Mouse (Mus musculus) embryonic facial prominence, embryonic 11.5 days (tissue): ENCODE results near the gene Ptpn11. TPM values are rescaled to one million over a fixed set of nuclear protein-coding genes. Genes with fewer than 3 reads are reported as not detected.

Source experiments
- ATAC-seq: fragments of 200-750 bp; cut with Nextera tagmentation; replicated peaks from 2 replicates; pipeline ENCODE4 v1.8.0; 2017; ENCODE audit warnings: low read depth; ENCODE audit not compliant: insufficient number of reproducible peaks, low FRiP score, low TSS enrichment
- DNase-seq: peaks from one replicate; pipeline ENCODE4 v3.0.0-alpha.2; 2015; ENCODE audit warnings: low spot score
- H3K27ac ChIP-seq: fragments of 300-500 bp; sonication (generic); replicated peaks from 2 replicates; pipeline ENCODE4 v1.5.1; 2014; ENCODE audit warnings: mild to moderate bottlenecking, low read depth, low read length, control low read depth
- H3K27me3 ChIP-seq: fragments of 300-500 bp; sonication (generic); 2 replicates; pipeline ENCODE4 v1.6.1; 2014; ENCODE audit warnings: mild to moderate bottlenecking, low read length, moderate library complexity, mixed read lengths; ENCODE audit not compliant: control insufficient read depth, insufficient read depth
- H3K36me3 ChIP-seq: fragments of 300-500 bp; sonication (generic); replicated peaks from 2 replicates; pipeline ENCODE4 v1.6.1; 2014; ENCODE audit warnings: low read depth, mild to moderate bottlenecking, low read length, moderate library complexity, mixed read lengths; ENCODE audit not compliant: control insufficient read depth, insufficient read depth
- H3K4me1 ChIP-seq: fragments of 300-500 bp; sonication (generic); 2 replicates; pipeline ENCODE4 v1.6.1; 2014; ENCODE audit warnings: low read length, mixed read lengths; ENCODE audit not compliant: control insufficient read depth, insufficient read depth
- H3K4me2 ChIP-seq: fragments of 300-500 bp; sonication (generic); 2 replicates; pipeline ENCODE4 v1.6.1; 2014; ENCODE audit warnings: low read depth, mild to moderate bottlenecking, control low read depth, low read length, moderate library complexity
- H3K4me3 ChIP-seq: fragments of 300-500 bp; sonication (generic); 2 replicates; pipeline ENCODE4 v1.5.1; 2014; ENCODE audit warnings: low read depth, low read length, control low read depth
- H3K9ac ChIP-seq: fragments of 300-500 bp; sonication (generic); replicated peaks from 2 replicates; pipeline ENCODE4 v1.6.1; 2014; ENCODE audit warnings: mild to moderate bottlenecking, control low read depth, low read length
- H3K9me3 ChIP-seq: fragments of 300-500 bp; sonication (generic); replicated peaks from 2 replicates; pipeline ENCODE4 v1.6.1; 2016; ENCODE audit warnings: mild to moderate bottlenecking, low read length, inconsistent platforms, mixed read lengths; ENCODE audit not compliant: control insufficient read depth
- WGBS: fragments of 180-500 bp; shearing (Covaris S2); extraction: QIAGEN DNeasy Blood & Tissue Kit; methylation state at CpG from one replicate; pipeline ENCODE4 v1.1.7; 2014; 5-methylcytosine and 5-hydroxymethylcytosine counted together
- polyA plus RNA-seq: library from polyadenylated mRNA; unstranded; fragments of >200 nt; fragmentation: Nextera tagmentation; extraction: Ambion mirVana; gene quantifications from 2 replicates; pipeline ENCODE4 v1.2.1, GENCODE M21; 2014

Gene Ptpn11
- polyA plus RNA-seq, 1 experiment from 2014 or later, result 25.1 TPM

- no peak for DNase-seq
- Histone ChIP-seq H3K4me3 (no peak overlapping the region), H3K4me1 (peaks cover 4% of the 10 kb centered on the region), H3K9me3 (no peaks in the 10 kb centered on the region), H3K9ac (no peak overlapping the region), H3K36me3 (peaks cover 13% of the 10 kb centered on the region; the same call in 1 of the 2 replicates), H3K27ac (no peak overlapping the region), H3K4me2 (no peak overlapping the region), H3K27me3 (no peaks in the 10 kb centered on the region)
- WGBS, result 89% methylated on average over 1 of the region's 1 CpGs
- no peak for ATAC-seq
Measured at GRCm38 (mm10) chr5:121202467-121202866, 11.3 kb upstream of the Ptpn11 start.

- Histone ChIP-seq H3K4me3 (no peak overlapping the region), H3K9me3 (no peaks in the 10 kb centered on the region), H3K36me3 (peaks cover 8% of the 10 kb centered on the region; the same call in 1 of the 2 replicates), H3K27ac (no peak overlapping the region), H3K4me2 (no peak overlapping the region), H3K4me1 (peaks cover 4% of the 10 kb centered on the region), H3K27me3 (no peaks in the 10 kb centered on the region), H3K9ac (no peak overlapping the region)
- DNase-seq, result peak; percentile 80
- no peak for ATAC-seq
- WGBS, result 46% methylated on average over 3 of the region's 3 CpGs
Measured at GRCm38 (mm10) chr5:121201739-121202138, 10.5 kb upstream of the Ptpn11 start.

GRCm38 (mm10) chr5:121198376-121198775 is 7.2 kb upstream of the Ptpn11 start:
- Histone ChIP-seq H3K4me1 (no peaks in the 10 kb centered on the region), H3K27me3 (no peaks in the 10 kb centered on the region), H3K27ac (no peak overlapping the region), H3K9me3 (no peaks in the 10 kb centered on the region), H3K9ac (no peak overlapping the region), H3K4me3 (no peak overlapping the region), H3K4me2 (no peak overlapping the region), H3K36me3 (no peaks in the 10 kb centered on the region)
- DNase-seq, result no peak
- 82% methylated on average over 5 of the region's 5 CpGs for WGBS
- ATAC-seq, result no peak

- DNase-seq (no peak), ATAC-seq (no peak)
- Histone ChIP-seq H3K27me3 (no peaks in the 10 kb centered on the region), H3K4me1 (no peaks in the 10 kb centered on the region), H3K9me3 (no peaks in the 10 kb centered on the region), H3K36me3 (no peaks in the 10 kb centered on the region), H3K4me3 (no peak overlapping the region), H3K9ac (no peak overlapping the region), H3K4me2 (no peak overlapping the region), H3K27ac (no peak overlapping the region)
- WGBS, result 83% methylated on average over 2 of the region's 2 CpGs
Measured at GRCm38 (mm10) chr5:121197337-121197736, 6.1 kb upstream of the Ptpn11 start.

GRCm38 (mm10) chr5:121196764-121197163 is 5.6 kb upstream of the Ptpn11 start:
- no peak overlapping the region for H3K27ac ChIP-seq
- DNase-seq, result no peak
- 53% methylated on average over 5 of the region's 5 CpGs for WGBS

GRCm38 (mm10) chr5:121194173-121194572 is 3.0 kb upstream of the Ptpn11 start:
- H3K27ac ChIP-seq, result no peak overlapping the region
- no peaks in the 10 kb centered on the region for H3K27me3 ChIP-seq
- no peak overlapping the region for H3K4me2 ChIP-seq
- no peaks in the 10 kb centered on the region for H3K4me1 ChIP-seq
- no peak for ATAC-seq
- DNase-seq, result no peak
- H3K36me3 ChIP-seq, result no peaks in the 10 kb centered on the region
- WGBS, result 50% methylated on average over 1 of the region's 1 CpGs
- no peak overlapping the region for H3K4me3 ChIP-seq
- no peak overlapping the region for H3K9ac ChIP-seq
- H3K9me3 ChIP-seq, result no peaks in the 10 kb centered on the region

More at GRCm38 (mm10) chr5:121196764-121197163, 5.6 kb upstream of the Ptpn11 start:
- no peaks in the 10 kb centered on the region for H3K9me3 ChIP-seq
- H3K4me2 ChIP-seq, result no peak overlapping the region
- H3K9ac ChIP-seq, result no peak overlapping the region
- ATAC-seq, result no peak
- H3K36me3 ChIP-seq, result no peaks in the 10 kb centered on the region
- H3K4me1 ChIP-seq, result no peaks in the 10 kb centered on the region
- H3K27me3 ChIP-seq, result no peaks in the 10 kb centered on the region
- no peak overlapping the region for H3K4me3 ChIP-seq

GRCm38 (mm10) chr5:121191584-121191906 is 348 bp upstream of the Ptpn11 start:
- H3K27ac ChIP-seq, result peak overlapping the region; percentile 62; the same call in 1 of the 2 replicates
- DNase-seq (no peak), ATAC-seq (peak; percentile 4)
- no peaks in the 10 kb centered on the region for H3K4me1 ChIP-seq
- peak overlapping the region; percentile 94 for H3K4me3 ChIP-seq
- no peaks in the 10 kb centered on the region for H3K27me3 ChIP-seq
- 10% methylated on average over 17 of the region's 17 CpGs for WGBS
- H3K9me3 ChIP-seq, result no peaks in the 10 kb centered on the region
- peak overlapping the region; percentile 90 for H3K9ac ChIP-seq
- no peaks in the 10 kb centered on the region for H3K36me3 ChIP-seq
- H3K4me2 ChIP-seq, result peak overlapping the region; percentile 74

GRCm38 (mm10) chr5:121190210-121190835 is 874 bp downstream of the Ptpn11 start:
- Histone ChIP-seq H3K4me1 (no peaks in the 10 kb centered on the region), H3K36me3 (no peaks in the 10 kb centered on the region), H3K9ac (peak overlapping the region; percentile 90), H3K4me2 (peak overlapping the region; percentile 74), H3K4me3 (peak overlapping the region; percentile 94), H3K9me3 (no peaks in the 10 kb centered on the region), H3K27ac (peak overlapping the region; percentile 62; the same call in 1 of the 2 replicates), H3K27me3 (no peaks in the 10 kb centered on the region)
- 31% methylated on average over 21 of the region's 21 CpGs for WGBS
- DNase-seq, result no peak
- no peak for ATAC-seq
